Mouse (Mus musculus) heart, embryonic 16.5 days (tissue): ENCODE data around the gene Cmtm1. TPM values are rescaled to one million over a fixed set of nuclear protein-coding genes. Genes with fewer than 3 reads are reported as not detected.
"Not testable (repeated sequence)": the region's sequence is repeated elsewhere in the genome, so short reads cannot be mapped to it uniquely, and the experiment has no call there.

Source experiments
- ATAC-seq: fragments of 200-750 bp; cut with Nextera tagmentation; replicated peaks from 2 replicates; pipeline ENCODE4 v1.8.0; 2017; ENCODE audit warnings: moderate number of reproducible peaks; ENCODE audit not compliant: insufficient read depth, low FRiP score; ENCODE audit errors: extremely low read depth
- H3K27ac ChIP-seq: fragments of 300-500 bp; sonication (generic); 2 replicates; pipeline ENCODE4 v1.5.1; 2014; ENCODE audit warnings: mild to moderate bottlenecking, low read length, control low read depth, moderate library complexity
- H3K27me3 ChIP-seq: fragments of 300-500 bp; sonication (generic); 2 replicates; pipeline ENCODE4 v1.6.1; 2014; ENCODE audit warnings: low read length, mixed read lengths; ENCODE audit not compliant: control insufficient read depth, insufficient read depth
- H3K36me3 ChIP-seq: fragments of 300-500 bp; sonication (generic); 2 replicates; pipeline ENCODE4 v1.6.1; 2014; ENCODE audit not compliant: control insufficient read depth, insufficient read depth
- H3K4me1 ChIP-seq: fragments of 300-500 bp; sonication (generic); 2 replicates; pipeline ENCODE4 v1.6.1; 2014; ENCODE audit warnings: low read length, mixed read lengths; ENCODE audit not compliant: control insufficient read depth, insufficient read depth
- H3K4me2 ChIP-seq: fragments of 300-500 bp; sonication (generic); 2 replicates; pipeline ENCODE4 v1.6.1; 2014; ENCODE audit warnings: low read depth, mild to moderate bottlenecking, control low read depth, low read length
- H3K4me3 ChIP-seq: fragments of 300-500 bp; sonication (generic); 2 replicates; pipeline ENCODE4 v1.5.1; 2014; ENCODE audit warnings: mild to moderate bottlenecking, control low read depth, low read length
- H3K9ac ChIP-seq: fragments of 300-500 bp; sonication (generic); 2 replicates; pipeline ENCODE4 v1.6.1; 2014; ENCODE audit warnings: low read length, control low read depth
- H3K9me3 ChIP-seq: fragments of 300-500 bp; sonication (generic); replicated peaks from 2 replicates; pipeline ENCODE4 v1.6.1; 2016; ENCODE audit warnings: low read length; ENCODE audit not compliant: control insufficient read depth
- WGBS: fragments of 180-500 bp; shearing (Covaris S2); extraction: QIAGEN DNeasy Blood & Tissue Kit; methylation state at CpG from one replicate; pipeline ENCODE4 v1.1.7; 2014; 5-methylcytosine and 5-hydroxymethylcytosine counted together
- polyA plus RNA-seq: library from polyadenylated mRNA; unstranded; fragments of >200 nt; fragmentation: Nextera tagmentation; extraction: Ambion mirVana; gene quantifications from 2 replicates; pipeline ENCODE4 v1.2.1, GENCODE M21; 2015

Cmtm1 gene
- polyA plus RNA-seq, 1 experiment from 2014 or later = not detected

DNA sequence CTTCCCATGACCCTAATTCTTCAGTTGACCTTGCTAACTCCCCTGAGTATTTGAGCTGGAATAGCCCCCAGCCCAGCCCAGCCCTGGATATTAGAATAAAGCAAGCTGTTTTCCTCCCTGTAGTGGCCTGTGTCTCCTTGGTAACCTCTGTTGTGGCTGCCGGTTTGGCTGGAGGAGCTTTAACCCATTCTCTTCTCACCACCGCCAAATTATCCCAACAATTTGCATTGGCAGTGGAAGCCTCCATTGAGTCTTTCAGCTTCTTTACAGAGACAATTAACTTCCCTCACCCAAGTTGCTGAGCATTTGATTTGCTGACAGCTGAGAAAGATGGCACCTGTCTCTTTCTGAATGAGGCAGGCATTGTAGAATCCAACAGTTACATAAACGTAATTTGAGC lies 8.4 kb downstream of the Cmtm1 start:
- WGBS = 23% methylated on average over 3 of the region's 3 CpGs
- ATAC-seq, H3K36me3 ChIP-seq: not testable (repeated sequence)

DNA sequence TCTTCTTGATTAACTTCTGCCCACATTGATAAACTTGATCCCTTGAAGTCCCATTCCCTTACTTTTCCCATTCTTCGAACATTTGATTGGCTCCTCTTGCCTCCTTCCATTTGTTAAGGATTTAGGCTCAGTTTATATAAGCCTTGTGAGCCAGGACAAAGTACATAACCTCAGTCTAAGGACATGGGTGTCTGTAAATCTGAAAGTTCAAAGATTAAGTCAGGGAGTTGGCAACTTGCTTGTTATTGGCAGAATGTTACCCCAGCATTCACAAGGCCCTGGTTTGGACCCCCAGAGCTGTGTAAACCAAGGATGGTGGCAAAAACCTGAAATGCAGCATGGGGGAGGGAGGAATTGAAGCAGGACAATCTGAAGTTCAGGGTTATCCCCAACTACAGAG lies 15.5 kb downstream of the Cmtm1 start:
- no peak overlapping the region for H3K9ac ChIP-seq
- no peaks in the 10 kb centered on the region for H3K36me3 ChIP-seq
- H3K4me1 ChIP-seq = no peaks in the 10 kb centered on the region
- no peaks in the 10 kb centered on the region for H3K27me3 ChIP-seq
- no peaks in the 10 kb centered on the region for H3K9me3 ChIP-seq
- H3K4me3 ChIP-seq = no peak overlapping the region
- no peak overlapping the region for H3K4me2 ChIP-seq
- ATAC-seq = no peak
- 72% methylated on average over 1 of the region's 1 CpGs for WGBS
- no peak overlapping the region for H3K27ac ChIP-seq

More for the DNA sequence above, 8.4 kb downstream of the Cmtm1 start:
- H3K27ac ChIP-seq, H3K4me1 ChIP-seq, H3K27me3 ChIP-seq, H3K9ac ChIP-seq, H3K4me2 ChIP-seq, H3K9me3 ChIP-seq, H3K4me3 ChIP-seq: not testable (repeated sequence)

DNA sequence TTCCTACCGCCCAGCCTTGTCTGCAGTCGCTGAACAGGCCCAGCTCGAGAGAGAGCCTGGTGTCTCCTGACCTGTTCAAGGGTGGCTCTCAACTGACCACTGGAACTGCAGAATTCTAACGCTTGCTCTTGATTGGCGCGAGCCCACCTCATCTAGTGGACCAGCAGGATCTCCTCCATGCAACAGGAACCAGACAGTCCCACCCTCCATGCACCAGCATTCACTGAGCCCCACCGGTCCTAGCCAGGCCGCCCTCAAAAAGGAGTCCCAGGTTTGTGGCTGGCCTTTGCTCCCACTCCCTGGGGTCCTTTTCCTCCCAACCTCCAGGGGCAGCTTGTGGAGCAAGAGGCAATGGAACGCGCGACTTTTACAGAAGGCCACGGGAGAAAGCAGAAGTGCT lies 16.9 kb downstream of the Cmtm1 start, which contains the start of gene Cmtm2a:
Gene Cmtm2a (minus strand): TSS at position 101 of the 400 bp plus-strand sequence.
- not testable (repeated sequence) for H3K27me3 ChIP-seq, H3K36me3 ChIP-seq, ATAC-seq, H3K4me2 ChIP-seq, H3K9me3 ChIP-seq, H3K27ac ChIP-seq, H3K4me1 ChIP-seq, H3K9ac ChIP-seq, H3K4me3 ChIP-seq
- WGBS = 78% methylated on average over 10 of the region's 12 CpGs

DNA sequence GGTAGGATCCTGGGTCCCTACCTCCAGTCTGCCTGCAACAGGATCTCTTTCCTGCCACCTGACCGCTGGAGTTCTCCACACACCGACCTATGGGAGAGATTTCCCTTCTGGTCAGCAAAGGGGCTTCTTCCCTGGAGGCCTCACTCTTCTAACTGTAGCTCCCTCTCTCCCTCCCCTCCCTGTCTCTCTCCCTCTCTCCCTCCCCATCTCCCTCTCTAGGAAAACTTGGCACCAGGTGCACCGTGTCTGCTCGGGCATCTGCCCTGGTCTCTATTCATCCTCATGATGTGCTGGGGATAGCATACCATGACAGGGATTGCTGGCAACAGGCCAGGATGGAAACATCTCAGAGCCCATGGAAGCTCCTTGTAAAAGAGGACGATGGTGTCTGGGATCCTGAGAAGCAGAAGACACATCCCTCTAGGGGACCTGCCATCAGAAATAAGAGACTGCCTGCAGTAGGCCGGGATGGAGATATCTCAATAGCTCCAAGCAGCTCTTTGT lies 41.0 kb downstream of the Cmtm1 start:
- Histone ChIP-seq H3K4me1 (no peaks in the 10 kb centered on the region), H3K9me3 (no peaks in the 10 kb centered on the region), H3K4me2 (no peak overlapping the region), H3K36me3 (no peaks in the 10 kb centered on the region), H3K9ac (no peak overlapping the region), H3K4me3 (no peak overlapping the region), H3K27me3 (no peaks in the 10 kb centered on the region), H3K27ac (no peak overlapping the region)
- no peak; the same call in 1 of the 2 replicates for ATAC-seq
- WGBS = 76% methylated on average over 6 of the region's 6 CpGs

DNA sequence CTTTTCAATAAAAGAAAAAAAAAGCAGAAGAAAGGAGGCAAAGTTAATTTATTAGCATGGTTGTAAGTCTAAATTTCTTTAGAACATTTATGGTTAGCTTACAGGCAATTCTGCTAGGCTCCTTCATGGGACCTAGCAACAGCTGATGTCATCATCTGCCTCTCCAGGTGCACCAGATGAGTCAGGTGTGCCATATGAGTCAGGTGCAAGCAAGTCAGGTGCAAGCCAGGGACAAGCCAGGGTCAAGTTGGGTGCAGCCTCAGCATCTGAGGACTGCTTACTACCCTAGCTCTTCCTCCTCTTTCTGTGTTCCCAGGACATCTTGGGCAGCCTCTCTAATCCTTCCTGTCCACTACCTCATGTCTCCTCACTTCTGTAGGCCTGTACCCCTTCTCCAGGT lies 41.6 kb downstream of the Cmtm1 start:
- Histone ChIP-seq H3K27ac (no peak overlapping the region), H3K9ac (no peak overlapping the region), H3K9me3 (no peaks in the 10 kb centered on the region), H3K4me3 (no peak overlapping the region), H3K36me3 (no peaks in the 10 kb centered on the region), H3K27me3 (no peaks in the 10 kb centered on the region), H3K4me1 (no peaks in the 10 kb centered on the region), H3K4me2 (no peak overlapping the region)
- no peak for ATAC-seq

DNA sequence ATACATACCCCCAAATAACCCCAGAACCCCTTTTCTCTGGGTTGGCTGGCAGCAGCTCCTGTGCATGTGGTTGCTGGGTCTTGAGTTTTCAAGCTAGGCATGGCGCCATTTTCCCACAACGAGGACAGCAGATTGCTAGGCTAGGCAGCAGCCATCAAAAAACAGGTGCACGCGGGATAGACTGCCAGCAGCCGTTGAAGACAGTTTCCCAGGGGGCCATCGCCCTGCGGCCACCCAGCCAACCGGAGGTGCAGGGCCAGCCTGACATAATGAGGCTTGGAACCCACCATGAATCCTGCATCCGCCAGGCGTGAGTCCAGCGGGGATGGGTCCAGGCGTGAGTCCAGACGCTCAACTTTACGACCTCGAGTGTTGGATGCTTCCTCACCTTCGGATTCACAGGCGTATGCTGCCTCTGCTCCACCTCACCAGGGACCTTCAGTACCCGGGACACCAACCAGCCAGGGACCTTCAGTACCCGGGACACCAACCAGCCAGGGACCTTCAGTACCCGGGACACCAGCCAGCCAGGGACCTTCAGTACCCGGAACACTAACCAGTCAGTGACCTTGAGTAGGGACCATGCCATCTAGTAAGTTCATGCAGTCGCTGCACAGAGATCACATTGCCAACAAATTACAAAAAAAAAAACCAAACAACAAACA lies 45.5 kb downstream of the Cmtm1 start:
- not testable (repeated sequence) for H3K27ac ChIP-seq, H3K9ac ChIP-seq, ATAC-seq, H3K4me1 ChIP-seq, H3K4me2 ChIP-seq, H3K9me3 ChIP-seq, H3K4me3 ChIP-seq, H3K36me3 ChIP-seq, H3K27me3 ChIP-seq
- 96% methylated on average over 22 of the region's 22 CpGs for WGBS

DNA sequence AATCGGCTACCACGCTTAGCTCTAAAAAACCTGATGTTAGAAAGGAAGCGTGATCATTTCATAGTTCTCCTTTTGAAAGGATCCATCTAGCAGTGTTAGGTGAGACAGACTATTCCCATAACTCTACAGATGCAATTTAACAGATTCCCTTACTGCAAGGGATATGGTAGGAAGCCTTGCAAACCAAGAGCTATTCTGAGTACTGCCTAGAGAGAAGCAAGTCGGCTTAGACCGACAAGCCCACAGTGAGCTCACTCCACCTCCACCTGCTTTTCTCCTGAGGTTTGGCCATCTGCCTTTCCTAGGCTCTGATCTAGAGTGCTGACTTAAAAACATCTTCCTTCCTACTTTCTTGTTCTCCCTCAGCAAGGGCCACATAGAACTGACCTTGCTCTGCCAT lies 48.1 kb downstream of the Cmtm1 start:
- WGBS = 93% methylated on average over 5 of the region's 5 CpGs
- H3K4me1 ChIP-seq, H3K9me3 ChIP-seq, H3K9ac ChIP-seq, ATAC-seq, H3K4me3 ChIP-seq, H3K27ac ChIP-seq, H3K27me3 ChIP-seq, H3K4me2 ChIP-seq: not testable (repeated sequence)
- peaks cover 18% of the 10 kb centered on the region for H3K36me3 ChIP-seq

DNA sequence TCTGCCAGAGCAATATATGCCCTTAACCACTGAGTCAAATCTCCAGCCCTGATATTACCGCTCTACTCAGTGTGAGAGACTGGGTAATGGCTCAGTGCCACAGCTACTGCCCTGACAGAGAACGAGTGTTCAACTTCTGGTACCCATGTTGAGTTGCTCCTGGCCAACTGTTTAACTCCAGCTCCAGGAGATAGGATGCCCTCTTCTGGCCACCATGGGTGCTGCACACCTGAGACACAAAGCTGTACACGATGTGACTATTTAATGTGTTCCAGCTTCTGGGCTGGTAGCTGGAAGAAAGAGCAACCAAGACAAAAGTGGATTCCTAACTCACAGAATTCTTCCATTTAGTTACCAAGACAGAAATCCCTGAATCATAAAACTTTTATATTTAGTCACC lies 56.9 kb downstream of the Cmtm1 start:
- Histone ChIP-seq H3K4me3 (no peak overlapping the region), H3K9ac (no peak overlapping the region), H3K4me1 (peaks cover 6% of the 10 kb centered on the region; the same call in 1 of the 2 replicates), H3K27me3 (no peaks in the 10 kb centered on the region), H3K4me2 (no peak overlapping the region), H3K27ac (no peak overlapping the region), H3K36me3 (peaks cover 7% of the 10 kb centered on the region), H3K9me3 (no peaks in the 10 kb centered on the region)
- 92% methylated on average over 3 of the region's 3 CpGs for WGBS
- no peak for ATAC-seq

DNA sequence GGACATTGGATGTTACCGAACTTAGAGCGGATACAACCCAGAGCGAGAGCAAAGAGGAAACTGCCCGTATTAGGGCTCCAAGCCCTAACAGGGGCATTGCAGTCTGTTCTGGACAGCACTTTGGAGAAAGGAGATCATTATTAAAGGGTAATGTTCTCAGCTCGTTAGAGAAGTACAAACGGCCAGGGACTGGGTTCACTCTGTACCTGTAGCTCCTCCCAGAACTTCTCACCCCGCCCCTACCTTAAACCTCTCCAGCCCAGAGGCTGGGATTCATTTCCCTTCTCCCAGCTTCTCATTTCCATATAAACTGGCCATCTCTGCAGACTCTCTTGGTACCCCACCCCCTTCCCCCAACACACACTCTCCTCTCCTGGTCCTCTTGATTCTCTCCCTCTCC lies 58.5 kb downstream of the Cmtm1 start:
- Histone ChIP-seq H3K4me3 (peak overlapping the region; percentile 88), H3K4me2 (peak overlapping the region; percentile 70), H3K9me3 (no peaks in the 10 kb centered on the region), H3K36me3 (no peaks in the 10 kb centered on the region), H3K4me1 (peaks cover 13% of the 10 kb centered on the region), H3K9ac (peak overlapping the region; percentile 88), H3K27me3 (no peaks in the 10 kb centered on the region), H3K27ac (no peak overlapping the region)
- ATAC-seq = no peak
- under 1% methylated on average over 7 of the region's 7 CpGs for WGBS
